Mouse (Mus musculus) layer of hippocampus, adult 8-10 months (tissue): ENCODE data around the gene Matn3. TPM values are rescaled to one million over a fixed set of nuclear protein-coding genes. Genes with fewer than 3 reads are reported as not detected.

ENCODE experiments used
- DNase-seq, 2 experiments: peaks; one replicate each; pipeline ENCODE4 v3.0.0; 2022; ENCODE audit warnings: low spot score in 2 of 2
- total RNA-seq, 4 experiments: library from RNA; stranded (reverse); gene quantifications; 2 replicates each; pipeline ENCODE4 v1.2.4; 2022

The Matn3 gene
- total RNA-seq, result under 1 TPM in 1 of 4 experiments, not detected in 3; 0.10 TPM

DNA sequence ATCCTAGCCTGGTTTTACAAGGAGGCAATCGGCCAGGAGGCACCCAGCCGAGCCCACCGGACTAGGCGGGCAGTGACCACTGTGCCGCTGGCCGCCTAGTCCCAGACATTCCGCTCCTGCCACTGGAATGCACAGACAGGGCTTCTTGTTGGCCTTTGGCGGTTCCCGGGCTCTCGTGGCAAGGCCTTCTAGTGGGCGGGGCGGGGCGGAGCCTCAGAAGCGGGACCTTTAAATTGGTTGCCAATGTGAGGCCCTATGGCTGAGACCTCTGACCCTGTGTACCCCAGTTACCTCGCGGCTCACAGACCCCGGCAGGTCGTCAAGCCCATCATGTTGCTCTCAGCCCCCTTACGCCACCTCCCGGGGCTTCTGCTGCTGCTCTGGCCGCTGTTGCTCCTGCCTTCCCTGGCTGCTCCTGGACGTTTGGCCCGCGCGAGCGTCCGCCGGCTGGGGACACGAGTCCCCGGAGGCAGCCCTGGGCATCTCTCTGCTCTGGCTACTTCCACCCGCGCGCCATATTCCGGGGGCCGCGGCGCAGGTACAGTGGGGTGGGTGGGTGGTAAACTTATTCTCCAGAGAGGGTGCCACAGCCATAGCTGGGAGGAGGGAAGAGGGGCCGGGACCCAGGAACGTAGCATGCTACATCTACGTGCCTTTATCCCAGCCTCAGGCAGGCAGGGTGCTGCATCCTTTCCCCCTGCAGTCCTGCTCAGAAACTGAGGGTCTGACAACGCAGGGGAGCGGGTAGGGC, at the start of gene Matn3:
TSS of gene Matn3 (plus strand) at position 216 of the 751 bp plus-strand sequence.
- DNase-seq, result peak in 1 of 2 experiments; percentile 7

DNA sequence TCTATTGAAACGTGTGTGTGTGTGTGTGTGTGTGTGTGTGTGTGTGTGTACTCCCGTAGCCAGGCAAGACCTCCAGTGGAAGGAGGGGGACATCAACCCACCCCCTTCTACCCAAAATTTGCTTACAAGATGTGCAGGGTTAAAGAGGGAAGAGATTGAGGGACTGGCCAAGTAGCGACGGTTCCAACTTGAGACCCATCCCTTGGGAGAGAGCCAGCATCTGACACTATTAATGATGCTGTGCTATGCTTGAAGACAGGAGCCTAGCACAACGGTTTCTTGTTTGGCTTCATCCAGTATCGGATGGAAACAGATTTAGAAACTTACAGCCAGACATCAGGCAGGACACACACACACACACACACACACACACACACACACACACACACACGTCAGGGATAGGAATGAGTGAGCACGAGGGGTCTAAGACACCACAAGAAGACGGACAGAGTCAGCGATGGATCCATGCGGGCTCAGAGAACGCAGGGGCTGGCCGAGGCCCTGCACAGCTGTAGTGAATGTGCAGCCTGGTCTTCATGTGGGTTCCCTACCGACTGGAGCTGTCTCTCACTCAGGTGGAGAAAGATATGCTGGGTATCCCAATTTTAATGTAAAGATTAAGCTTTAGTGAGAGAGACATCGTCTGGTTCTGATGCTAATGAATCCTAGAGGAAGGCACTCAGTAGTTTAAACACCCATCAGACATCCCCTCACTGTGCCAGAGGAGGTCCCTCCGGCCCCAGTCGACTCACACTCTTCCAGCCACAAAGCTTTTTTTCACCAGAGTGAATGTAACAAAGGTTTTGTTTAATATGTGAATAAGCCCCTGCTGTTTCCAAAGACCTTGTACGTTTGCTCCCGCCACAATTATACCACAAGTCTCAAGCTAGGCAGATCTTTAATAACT, 48.6 kb upstream of the Matn3 start:
- no peak for DNase-seq

DNA sequence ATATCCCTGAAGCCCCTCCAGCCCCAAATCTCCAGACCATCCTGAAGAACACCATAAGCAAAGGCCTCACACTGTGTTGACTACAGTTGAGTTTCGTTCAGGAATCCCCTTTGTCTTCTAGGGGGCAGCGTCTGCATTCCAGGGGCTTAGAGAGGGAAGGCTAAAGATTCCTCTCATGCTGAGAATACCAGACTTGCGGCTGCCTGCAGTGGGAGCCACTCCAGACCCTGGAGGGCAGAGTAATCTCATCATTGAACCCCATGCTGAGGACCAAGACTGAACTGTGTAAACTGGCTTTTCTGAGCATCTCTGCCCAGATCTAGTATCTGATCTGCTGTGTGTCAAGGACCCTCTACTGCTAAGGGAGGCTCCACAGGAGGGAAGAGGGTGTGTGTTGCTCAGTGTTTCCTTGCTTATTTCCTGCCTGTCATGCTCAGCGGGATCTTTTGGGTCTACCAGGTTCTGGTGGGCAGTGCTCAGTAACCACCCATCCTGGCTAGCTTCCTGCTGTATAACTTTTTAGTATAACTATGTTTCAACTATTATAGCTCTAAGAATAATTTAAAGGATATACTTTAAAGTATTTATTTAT, 47.5 kb upstream of the Matn3 start:
- no peak for DNase-seq

DNA sequence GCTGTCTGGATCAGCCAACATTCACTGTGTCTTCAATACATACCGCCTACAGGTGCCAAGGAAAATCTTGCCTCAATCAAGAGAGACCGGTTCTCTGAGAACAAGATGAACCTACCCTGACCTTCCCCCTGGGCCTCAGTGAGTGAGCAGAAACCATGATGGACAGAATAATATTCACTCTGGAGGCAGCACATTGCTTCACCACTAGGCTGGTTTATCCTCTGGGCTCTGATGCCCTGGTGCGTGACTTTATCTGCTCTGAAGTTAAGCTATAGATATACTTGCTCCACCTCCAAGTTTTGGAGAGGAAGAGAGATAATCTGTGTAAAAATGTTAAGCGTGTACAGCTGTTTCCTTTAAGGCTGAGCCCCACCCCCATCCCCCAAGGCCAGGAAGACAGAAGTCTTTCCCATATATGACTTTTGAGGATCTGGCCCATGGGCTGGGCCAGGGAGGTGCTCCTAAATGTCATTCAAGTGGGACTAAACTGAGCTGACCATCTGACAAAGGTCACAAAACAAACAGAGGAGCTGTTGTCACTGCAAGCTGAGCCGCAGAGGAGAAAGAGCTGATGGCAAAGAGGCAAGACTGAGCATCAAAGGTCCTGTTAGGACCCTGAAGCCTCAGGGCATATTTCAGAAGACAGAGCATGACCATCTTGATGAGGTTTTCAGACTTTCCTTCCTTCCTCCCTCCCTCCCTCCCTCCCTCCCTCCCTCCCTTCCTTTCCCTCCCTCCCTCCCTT, 46.6 kb upstream of the Matn3 start:
- DNase-seq, result no peak

DNA sequence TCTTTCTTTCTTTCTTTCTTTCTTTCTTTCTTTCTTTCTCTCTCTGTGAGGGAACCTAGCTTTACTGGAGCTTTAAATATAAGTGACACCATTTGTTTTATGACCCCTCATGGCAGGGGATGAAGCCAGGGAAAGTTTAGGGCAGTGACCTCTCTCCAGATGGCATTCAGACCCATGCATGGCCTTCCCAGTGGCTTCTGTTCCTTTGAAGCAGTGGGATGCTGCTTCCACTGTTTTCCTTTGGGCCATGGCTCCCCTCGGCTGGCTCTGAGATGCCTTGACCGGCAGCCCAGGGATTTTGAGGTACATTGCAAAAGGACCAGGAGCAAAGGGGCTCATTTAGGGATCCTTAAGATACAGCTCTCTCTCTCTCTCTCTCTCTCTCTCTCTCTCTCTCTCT, 45.8 kb upstream of the Matn3 start:
- DNase-seq, result no peak

DNA sequence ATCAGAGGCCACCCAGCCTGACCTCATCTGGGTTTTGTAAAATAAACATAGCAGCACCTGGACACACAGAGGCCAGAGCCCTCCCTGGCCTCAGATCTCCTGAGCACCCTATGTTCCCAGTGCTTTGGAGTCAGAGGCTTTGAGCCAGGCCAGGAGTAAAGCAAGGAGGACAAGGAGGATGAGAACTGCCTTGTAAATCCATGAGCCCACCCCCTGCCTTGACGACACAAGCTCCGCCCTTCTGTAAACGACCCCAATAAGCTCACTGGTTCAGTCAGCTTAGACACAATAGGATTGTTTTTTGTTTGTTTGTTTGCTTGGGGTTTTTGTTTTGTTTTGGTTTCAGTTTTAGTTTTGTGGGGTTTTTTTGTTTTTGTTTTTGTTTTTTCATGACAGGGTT, 45.2 kb upstream of the Matn3 start:
- no peak for DNase-seq

GRCm38 (mm10) chr12:8912860-8913685, 34.7 kb upstream of the Matn3 start:
- no peak for DNase-seq

GRCm38 (mm10) chr12:8913701-8914340, 33.9 kb upstream of the Matn3 start:
- no peak for DNase-seq

GRCm38 (mm10) chr12:8916378-8916777, 31.4 kb upstream of the Matn3 start:
- peak; percentile 29 to 35 for DNase-seq

- DNase-seq, result no peak
Measured at GRCm38 (mm10) chr12:8919231-8919630, 28.5 kb upstream of the Matn3 start.

DNA sequence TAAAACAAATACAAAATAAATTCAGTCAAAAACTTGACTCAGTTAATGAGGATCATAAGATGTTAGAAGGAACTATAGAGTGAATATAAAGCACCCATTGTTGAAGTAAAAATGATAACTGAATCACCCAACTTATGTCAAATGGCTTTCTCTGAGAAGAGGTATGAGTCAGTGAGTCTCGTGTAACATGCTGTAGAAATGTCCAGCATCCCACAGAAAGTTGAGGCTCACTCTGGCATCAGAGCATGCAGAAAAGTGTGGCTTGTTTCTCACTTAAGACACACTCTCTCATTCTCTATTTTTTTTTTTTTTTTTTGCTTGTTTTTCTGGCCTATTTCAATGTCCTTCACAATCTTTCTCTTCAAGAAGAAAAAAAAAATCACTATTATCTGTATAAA, 26.7 kb upstream of the Matn3 start:
- no peak for DNase-seq

GRCm38 (mm10) chr12:8921394-8922368, 26.0 kb upstream of the Matn3 start, which contains the start of gene Laptm4a:
Gene Laptm4a (plus strand): TSS chr12:8921664.
- peak; percentile 98 for DNase-seq

GRCm38 (mm10) chr12:8922369-8923124, 25.2 kb upstream of the Matn3 start:
- peak in 1 of 2 experiments; percentile 17 for DNase-seq

GRCm38 (mm10) chr12:8923125-8923410, 24.7 kb upstream of the Matn3 start:
- DNase-seq, result no peak

DNA sequence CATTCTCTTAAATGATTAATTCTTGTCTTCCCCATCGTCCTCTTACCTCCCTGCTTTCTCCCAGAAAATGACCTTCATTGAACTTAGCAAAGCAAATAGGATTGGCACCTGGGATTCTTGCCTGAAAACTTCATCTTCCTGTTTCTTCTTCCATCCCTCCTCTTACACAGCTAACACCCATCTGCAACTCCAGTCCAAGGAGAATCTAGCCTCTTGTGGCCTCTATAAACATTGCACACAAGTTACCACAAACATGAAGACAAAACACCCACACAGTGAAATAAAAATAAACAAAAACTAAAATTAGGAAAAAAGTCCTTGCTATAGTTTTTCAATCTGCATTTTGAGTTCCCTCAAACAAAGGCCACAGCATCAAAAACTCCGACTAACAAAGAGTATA, 24.1 kb upstream of the Matn3 start:
- no peak for DNase-seq

DNA sequence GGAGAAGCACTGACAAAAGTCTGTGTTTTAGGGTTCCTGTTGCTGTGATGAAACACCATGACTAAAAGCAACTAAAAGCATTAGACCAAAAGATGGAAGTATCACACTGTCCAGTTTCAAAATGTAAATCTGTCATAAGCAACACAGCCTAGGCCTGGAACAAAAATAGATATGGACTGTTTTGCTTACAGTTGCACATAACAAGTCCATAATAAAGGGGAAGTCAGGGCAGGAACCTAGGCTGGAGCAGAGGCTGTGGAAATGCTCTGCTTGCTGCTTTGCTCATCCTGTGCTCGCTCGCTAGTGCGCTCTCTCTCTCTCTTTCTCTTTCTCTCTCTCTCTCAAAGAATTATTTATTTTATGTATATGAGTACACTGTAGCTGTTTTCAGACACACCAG, 20.1 kb upstream of the Matn3 start:
- DNase-seq, result no peak

DNA sequence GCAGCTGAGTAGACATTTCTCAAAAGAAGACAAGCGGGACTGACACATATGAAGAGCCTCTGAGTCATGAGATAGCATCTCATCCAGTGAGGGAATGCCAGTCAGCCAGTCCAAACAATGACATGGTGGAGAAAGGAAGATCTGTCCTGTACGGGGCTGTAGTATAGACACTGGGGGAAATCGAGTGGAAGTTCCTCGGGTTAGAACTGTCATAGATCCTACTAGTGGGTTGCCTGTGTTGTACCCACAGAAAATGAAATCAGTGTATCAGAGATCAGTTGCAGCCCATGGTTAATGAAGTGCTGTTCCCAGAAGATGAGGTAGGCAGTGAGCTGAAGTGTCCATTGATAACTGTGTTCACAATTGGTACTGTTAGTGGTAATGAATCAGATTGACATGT, 19.0 kb upstream of the Matn3 start:
- no peak for DNase-seq

GRCm38 (mm10) chr12:8931083-8931482, 16.6 kb upstream of the Matn3 start:
- no peak for DNase-seq
